Mouse (Mus musculus) cerebellum, adult 2 months (tissue): ENCODE results near the gene Uba3.

Experiments used
- CTCF ChIP-seq: fragments of 200-500 bp; IDR thresholded peaks from 2 replicates; pipeline ENCODE4 v1.5.1; 2011; ENCODE audit warnings: low read depth, mild to moderate bottlenecking, control low read depth, low read length, moderate library complexity, borderline replicate concordance; ENCODE audit not compliant: insufficient read depth
- POLR2A ChIP-seq: fragments of 200-500 bp; IDR thresholded peaks from 2 replicates; pipeline ENCODE4 v1.6.1; 2011; ENCODE audit warnings: low read length, control low read depth, borderline replicate concordance; ENCODE audit not compliant: insufficient read depth

DNA sequence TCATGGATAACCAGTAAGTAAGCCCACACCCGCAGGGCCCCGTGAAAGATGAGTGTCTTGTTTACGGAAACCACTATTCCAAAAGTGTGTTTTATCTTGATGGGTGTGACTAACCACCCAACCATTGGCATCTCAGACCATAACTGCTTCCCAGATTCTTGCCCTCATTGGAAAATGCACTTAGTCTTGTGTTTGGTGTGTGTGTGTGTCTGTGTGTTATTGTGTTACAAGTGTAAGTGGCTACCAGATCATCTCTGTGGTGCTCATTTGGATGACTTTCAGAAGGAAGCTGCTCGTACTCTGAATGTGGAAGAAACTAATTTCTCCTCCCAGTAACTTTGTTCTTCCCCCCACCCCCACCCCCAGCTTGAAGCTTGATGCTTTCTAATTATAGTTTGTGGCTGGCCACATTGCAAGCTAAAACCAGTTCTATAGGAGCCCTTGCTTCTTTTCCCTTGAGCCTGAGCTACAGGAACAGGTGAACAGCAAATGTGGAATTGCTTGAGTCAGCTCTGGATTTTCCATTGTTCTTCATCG is 17.6 kb upstream of the Uba3 start:
- TF ChIP-seq CTCF (no peak), POLR2A (no peak)
